Mouse (Mus musculus) cerebellum, postnatal 4 days (tissue): ENCODE measurements around the gene 1700023F06Rik.

Experiments
- DNase-seq, 2 experiments: peaks; one replicate each; pipeline ENCODE4 v3.0.0; 2022; ENCODE audit warnings: low spot score in 2 of 2, mixed read lengths in 1 of 2

Gene 1700023F06Rik

GRCm38 (mm10) chr11:103164391-103164790, 44.0 kb downstream of the 1700023F06Rik start:
- DNase-seq = no peak

- no peak for DNase-seq
Observed at GRCm38 (mm10) chr11:103162132-103162531, 46.2 kb downstream of the 1700023F06Rik start.

- DNase-seq = no peak
Observed at GRCm38 (mm10) chr11:103161449-103161848, 46.9 kb downstream of the 1700023F06Rik start.

GRCm38 (mm10) chr11:103160738-103161137, 47.6 kb downstream of the 1700023F06Rik start:
- no peak for DNase-seq

GRCm38 (mm10) chr11:103158621-103159478, 49.5 kb downstream of the 1700023F06Rik start:
- DNase-seq = peak; percentile 96 to 98

- no peak for DNase-seq
Observed at GRCm38 (mm10) chr11:103149771-103150170, 58.6 kb downstream of the 1700023F06Rik start.
